Mouse (Mus musculus) lung, postnatal 4 days (tissue): ENCODE data around the gene Abcc12.

Source experiments
- DNase-seq, 2 experiments: peaks; one replicate each; pipeline ENCODE4 v3.0.0; 2021

The Abcc12 gene

DNA sequence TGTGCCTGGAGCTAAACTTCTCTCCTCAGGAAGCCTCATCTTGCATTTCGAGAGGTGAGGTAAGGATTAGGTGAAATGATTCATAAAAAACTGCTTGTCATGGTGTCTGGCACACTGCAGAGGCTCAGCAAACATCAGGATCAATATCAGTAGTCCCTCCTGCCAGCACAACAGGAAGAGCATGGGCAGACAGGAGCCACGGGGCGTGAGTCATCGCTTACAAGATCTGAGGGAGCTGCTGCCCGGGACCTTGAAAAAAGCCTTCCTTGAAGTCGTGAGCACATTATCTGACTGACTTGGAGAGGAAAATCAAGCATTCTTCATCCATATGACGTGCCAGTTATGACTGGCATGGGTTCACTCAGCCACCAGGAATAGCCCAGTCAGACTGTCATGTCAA lies 79.1 kb downstream of the Abcc12 start:
- no peak for DNase-seq

- no peak for DNase-seq
These were observed 85.4 kb downstream of the Abcc12 start for GRCm38 (mm10) chr8:86495056-86495455.

- DNase-seq: no peak
These were observed 86.6 kb downstream of the Abcc12 start for GRCm38 (mm10) chr8:86493841-86494240.

GRCm38 (mm10) chr8:86485411-86485810 lies 95.1 kb downstream of the Abcc12 start:
- no peak for DNase-seq

DNA sequence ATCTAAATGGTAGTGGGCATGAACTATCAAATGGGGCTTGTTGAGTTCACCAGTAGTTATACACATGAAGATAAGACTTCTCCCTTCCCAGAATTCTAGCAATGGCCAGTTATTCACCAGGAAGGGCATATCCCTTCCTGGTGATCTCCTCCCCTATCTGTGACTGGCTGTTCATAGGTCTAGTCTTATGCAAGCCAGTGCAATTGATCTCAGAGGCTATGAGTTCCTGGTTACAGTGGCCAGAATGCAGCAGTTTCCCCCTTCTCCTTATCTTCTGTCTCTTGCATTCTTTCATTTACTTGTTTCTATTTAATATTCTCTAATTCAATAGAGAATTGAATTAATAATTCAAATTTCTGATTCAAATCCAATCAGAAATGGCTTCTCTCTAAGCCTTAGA lies 96.2 kb downstream of the Abcc12 start:
- no peak for DNase-seq

- no peak for DNase-seq
These were observed 98.4 kb downstream of the Abcc12 start for GRCm38 (mm10) chr8:86482116-86482515.

DNA sequence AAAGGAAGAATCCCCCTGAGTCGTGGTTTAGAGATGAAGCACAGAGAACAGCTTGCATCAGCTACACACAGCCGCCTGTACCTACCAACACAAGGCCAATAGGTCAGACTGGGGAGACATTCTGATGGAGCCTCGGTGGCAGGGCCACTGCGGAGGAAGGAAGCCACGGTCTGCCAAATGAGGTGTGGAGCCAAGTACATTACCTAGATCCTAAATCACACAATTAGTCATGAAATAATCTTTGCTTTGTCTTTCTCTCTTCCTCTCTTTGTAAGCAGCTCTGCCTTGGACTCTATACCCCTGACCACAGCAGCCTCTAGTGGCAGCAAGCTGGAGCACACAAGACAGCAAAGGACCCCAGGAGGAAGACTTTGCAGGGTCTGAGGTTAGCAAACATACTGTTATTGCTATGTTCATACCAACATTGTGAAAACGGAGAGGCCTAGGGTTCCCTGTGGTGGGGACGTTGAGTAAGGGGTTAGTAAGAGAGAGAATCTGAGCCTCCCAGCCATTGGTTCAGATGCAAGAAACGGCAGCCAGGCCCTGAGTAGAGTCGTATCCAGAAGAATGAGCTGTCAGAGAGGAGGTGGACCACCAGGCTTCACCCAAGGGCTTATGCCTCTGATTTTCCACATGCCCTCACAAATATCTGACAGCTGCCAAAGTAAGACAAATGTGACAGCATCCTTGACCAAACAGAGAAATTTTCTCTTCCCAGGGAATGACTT lies 104.6 kb downstream of the Abcc12 start:
- peak; percentile 15 to 28 for DNase-seq

DNA sequence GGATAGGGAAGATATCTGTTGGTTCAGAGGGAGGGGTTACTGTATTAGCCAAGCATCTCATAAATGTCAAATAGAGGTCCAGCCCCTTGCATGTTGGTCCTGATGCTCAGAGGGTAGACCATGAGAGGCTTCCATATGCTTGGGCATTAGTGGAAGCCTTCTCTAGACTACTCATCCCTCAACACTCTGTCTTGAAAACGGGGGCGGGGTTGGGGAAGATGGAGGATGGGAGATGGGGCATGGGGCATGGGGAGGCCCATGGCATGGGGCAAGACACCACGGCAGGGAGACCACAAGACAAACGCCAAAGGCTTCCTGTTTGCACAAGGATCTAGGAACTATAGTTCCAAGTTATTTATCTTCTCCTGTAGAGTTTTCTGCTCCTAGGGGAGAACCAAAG lies 106.0 kb downstream of the Abcc12 start:
- no peak for DNase-seq

GRCm38 (mm10) chr8:86473121-86473520 lies 107.4 kb downstream of the Abcc12 start:
- DNase-seq: no peak

DNA sequence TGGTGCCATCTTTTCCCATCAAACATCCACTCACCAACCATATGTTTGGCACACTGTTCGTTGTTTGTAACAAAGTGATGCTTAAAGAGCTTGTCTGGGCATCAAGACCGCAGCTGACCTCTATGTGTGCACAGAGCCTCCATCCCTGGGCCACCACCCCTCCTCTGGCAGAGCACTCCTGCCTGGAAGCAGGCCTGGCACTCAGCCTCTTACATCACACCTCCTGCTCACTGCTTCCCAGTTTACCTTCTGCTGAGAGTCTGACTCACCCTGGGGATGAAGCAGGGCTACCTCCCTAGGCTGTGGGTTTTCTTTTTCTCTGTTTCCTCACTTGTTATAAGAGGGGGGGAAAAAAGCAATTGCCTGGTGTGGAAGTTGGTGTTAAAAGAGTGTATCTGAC lies 109.8 kb downstream of the Abcc12 start:
- DNase-seq: no peak

GRCm38 (mm10) chr8:86463215-86463614 lies 117.3 kb downstream of the Abcc12 start:
- no peak for DNase-seq

- DNase-seq: no peak
These were observed 120.1 kb downstream of the Abcc12 start for GRCm38 (mm10) chr8:86460372-86460771.

- DNase-seq: no peak
These were observed 126.6 kb downstream of the Abcc12 start for GRCm38 (mm10) chr8:86453697-86454480.

- no peak for DNase-seq
These were observed 130.5 kb downstream of the Abcc12 start for GRCm38 (mm10) chr8:86449870-86450515.

GRCm38 (mm10) chr8:86445516-86445915 lies 135.0 kb downstream of the Abcc12 start:
- DNase-seq: no peak

GRCm38 (mm10) chr8:86443744-86444143 lies 136.7 kb downstream of the Abcc12 start:
- DNase-seq: peak in 1 of 2 experiments; percentile 40

GRCm38 (mm10) chr8:86438983-86439299 lies 141.5 kb downstream of the Abcc12 start:
- no peak for DNase-seq

GRCm38 (mm10) chr8:86438133-86438982 lies 142.1 kb downstream of the Abcc12 start:
- no peak for DNase-seq

DNA sequence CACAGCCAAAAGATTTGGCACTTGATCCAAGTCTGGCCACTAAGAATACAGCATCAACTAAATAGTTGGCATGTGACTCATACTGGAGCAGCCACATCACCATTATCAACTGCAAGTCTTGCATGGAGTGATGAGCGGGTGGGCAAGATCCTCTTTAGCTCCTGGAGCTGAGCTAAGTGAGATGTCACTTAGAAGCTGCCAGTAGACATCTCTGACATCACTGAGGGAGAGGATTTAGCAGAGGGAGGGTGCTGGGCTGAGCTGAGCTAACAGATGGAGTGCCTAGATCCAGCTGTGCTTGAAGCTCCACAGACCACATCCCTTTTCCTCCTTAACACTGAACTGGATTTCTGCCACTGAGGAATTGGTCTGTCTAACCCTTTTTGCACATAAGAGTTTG lies 143.1 kb downstream of the Abcc12 start:
- DNase-seq: peak; percentile 5 to 28
